Mouse (Mus musculus): ENCODE data around the gene Grap.

The Grap gene

GRCm38 (mm10) chr11:61714346-61715117 lies 61.5 kb downstream of the Grap start:
- TF ChIP-seq GATA4 (IDR thresholded peaks at IDR 0.05; ENCODE audit: insufficient replicate concordance, low read length) = no peak

GRCm38 (mm10) chr11:61715130-61715529 lies 62.1 kb downstream of the Grap start:
- TF ChIP-seq GATA4 (IDR thresholded peaks at IDR 0.05; ENCODE audit: insufficient replicate concordance, low read length) = no peak

- TF ChIP-seq GATA4 (IDR thresholded peaks at IDR 0.05; ENCODE audit: insufficient replicate concordance, low read length) = no peak
Observed at GRCm38 (mm10) chr11:61717990-61718389, 64.9 kb downstream of the Grap start.

GRCm38 (mm10) chr11:61719387-61719786 lies 66.3 kb downstream of the Grap start:
- TF ChIP-seq GATA4 (IDR thresholded peaks at IDR 0.05; ENCODE audit: insufficient replicate concordance, low read length) = no peak

- TF ChIP-seq GATA4 (IDR thresholded peaks at IDR 0.05; ENCODE audit: insufficient replicate concordance, low read length) = no peak
Observed at GRCm38 (mm10) chr11:61719826-61720225, 66.8 kb downstream of the Grap start.

- no peak for TF ChIP-seq GATA4 (IDR thresholded peaks at IDR 0.05; ENCODE audit: insufficient replicate concordance, low read length)
Observed at GRCm38 (mm10) chr11:61720636-61721035, 67.6 kb downstream of the Grap start, which contains the start of gene Slc5a10. Gene Slc5a10 (minus strand): TSS chr11:61720826.

- TF ChIP-seq GATA4 (IDR thresholded peaks at IDR 0.05; ENCODE audit: insufficient replicate concordance, low read length) = no peak
Observed at GRCm38 (mm10) chr11:61722077-61722476, 69.0 kb downstream of the Grap start.
